Mouse (Mus musculus) lung, adult 2 months (tissue): Measurements from ENCODE around the gene Pls1. TPM values are rescaled to one million over a fixed set of nuclear protein-coding genes. Genes with fewer than 3 reads are reported as not detected.

Source experiments
- DNase-seq: peaks from one replicate; pipeline ENCODE4 v3.0.0; 2022
- H3K4me1 ChIP-seq: fragments of 200-500 bp; 2 replicates; pipeline ENCODE4 v1.6.1; 2011; ENCODE audit warnings: low read length; ENCODE audit not compliant: control insufficient read depth, insufficient read depth
- H3K4me3 ChIP-seq: fragments of 200-500 bp; replicated peaks from 2 replicates; pipeline ENCODE3; 2011; ENCODE audit warnings: low read depth, mild to moderate bottlenecking, control low read depth, low read length; ENCODE audit errors: extremely low read depth
- CTCF ChIP-seq: fragments of 200-500 bp; IDR thresholded peaks from 2 replicates; pipeline ENCODE4 v1.5.1; 2011; ENCODE audit warnings: mild to moderate bottlenecking, low read length, control low read depth; ENCODE audit not compliant: insufficient read depth
- POLR2A ChIP-seq: fragments of 200-500 bp; IDR thresholded peaks from 2 replicates; pipeline ENCODE4 v1.6.1; 2011; ENCODE audit warnings: low read depth, mild to moderate bottlenecking, control low read depth, low read length, borderline replicate concordance; ENCODE audit errors: extremely low read depth
- WGBS: fragments of 180-500 bp; shearing (Covaris S2); methylation state at CpG from one replicate; pipeline ENCODE4 v1.1.7; 2018; 5-methylcytosine and 5-hydroxymethylcytosine counted together
- polyA plus RNA-seq: library from polyadenylated mRNA; depleted of rRNA; stranded (reverse); fragments of >200 nt; gene quantifications from 2 replicates; pipeline ENCODE4 v1.2.3, GENCODE M21; 2012

The Pls1 gene
- polyA plus RNA-seq, 1 experiment: 3.8 TPM

- H3K4me3 ChIP-seq: no peak overlapping the region
- no peaks in the 10 kb centered on the region for H3K4me1 ChIP-seq
- TF ChIP-seq CTCF (no peak), POLR2A (no peak)
These were observed 5.7 kb downstream of the Pls1 start for GRCm38 (mm10) chr9:95839424-95839823.

GRCm38 (mm10) chr9:95835741-95836140, 9.4 kb downstream of the Pls1 start:
- H3K4me1 ChIP-seq: no peaks in the 10 kb centered on the region
- no peak for DNase-seq
- no peak overlapping the region for H3K4me3 ChIP-seq
- WGBS: 86% methylated on average over 10 of the region's 10 CpGs
- TF ChIP-seq POLR2A (no peak), CTCF (no peak)

More at GRCm38 (mm10) chr9:95839424-95839823, 5.7 kb downstream of the Pls1 start:
- 78% methylated on average over 3 of the region's 3 CpGs for WGBS
- DNase-seq: no peak

- TF ChIP-seq CTCF: no peak
- no peak for TF ChIP-seq POLR2A
- no peak for DNase-seq
- 46% methylated on average over 3 of the region's 3 CpGs for WGBS
- H3K4me1 ChIP-seq: no peaks in the 10 kb centered on the region
- no peak overlapping the region for H3K4me3 ChIP-seq
These were observed 10.3 kb downstream of the Pls1 start for GRCm38 (mm10) chr9:95834799-95835198.

GRCm38 (mm10) chr9:95832758-95833157, 12.4 kb downstream of the Pls1 start:
- no peaks in the 10 kb centered on the region for H3K4me1 ChIP-seq
- DNase-seq: no peak
- WGBS: 76% methylated on average over 3 of the region's 3 CpGs
- TF ChIP-seq CTCF (no peak), POLR2A (no peak)
- H3K4me3 ChIP-seq: no peak overlapping the region

GRCm38 (mm10) chr9:95827565-95827964, 17.5 kb downstream of the Pls1 start:
- DNase-seq: no peak
- no peak overlapping the region for H3K4me3 ChIP-seq
- no peak for TF ChIP-seq CTCF
- no peak for TF ChIP-seq POLR2A
- WGBS: 92% methylated on average over 5 of the region's 5 CpGs
- no peaks in the 10 kb centered on the region for H3K4me1 ChIP-seq

- H3K4me3 ChIP-seq: no peak overlapping the region
- 72% methylated on average over 7 of the region's 7 CpGs for WGBS
- TF ChIP-seq CTCF (no peak), POLR2A (no peak)
- DNase-seq: no peak
- H3K4me1 ChIP-seq: no peaks in the 10 kb centered on the region
These were observed 22.6 kb downstream of the Pls1 start for GRCm38 (mm10) chr9:95822531-95822930.

- Histone ChIP-seq H3K4me1 (no peaks in the 10 kb centered on the region), H3K4me3 (no peak overlapping the region)
- 68% methylated on average over 4 of the region's 4 CpGs for WGBS
- TF ChIP-seq CTCF: no peak
- no peak for TF ChIP-seq POLR2A
- no peak for DNase-seq
These were observed 29.4 kb downstream of the Pls1 start for GRCm38 (mm10) chr9:95815706-95816105.

- TF ChIP-seq CTCF: no peak
- no peak for TF ChIP-seq POLR2A
- DNase-seq: no peak
- Histone ChIP-seq H3K4me1 (no peaks in the 10 kb centered on the region), H3K4me3 (no peak overlapping the region)
- WGBS: 75% methylated on average over 11 of the region's 11 CpGs
These were observed 30.0 kb downstream of the Pls1 start for GRCm38 (mm10) chr9:95815015-95815673.

GRCm38 (mm10) chr9:95813721-95814531, 31.2 kb downstream of the Pls1 start:
- 74% methylated on average over 20 of the region's 20 CpGs for WGBS
- no peak for DNase-seq
- no peak overlapping the region for H3K4me3 ChIP-seq
- TF ChIP-seq CTCF (no peak), POLR2A (no peak)
- H3K4me1 ChIP-seq: no peaks in the 10 kb centered on the region
